Mouse (Mus musculus) heart, postnatal 14 days (tissue): ENCODE measurements around the gene Siglec1. TPM values are rescaled to one million over a fixed set of nuclear protein-coding genes. Genes with fewer than 3 reads are reported as not detected.

Experiments
- DNase-seq, 2 experiments: peaks; one replicate each; pipeline ENCODE4 v3.0.0; 2021 to 2022
- intact Hi-C: fragments of 180-260 bp; cut with DNase I; formaldehyde crosslinking; loops from one replicate; pipeline ENCODE4 v1.15.1; 2025
- total RNA-seq, 2 experiments: library from RNA; stranded (reverse); gene quantifications; 2 replicates each; pipeline ENCODE4 v1.2.3; 2021

Siglec1 gene
- total RNA-seq, 2 experiments from 2014 or later = 1.3 to 1.5 TPM

DNA sequence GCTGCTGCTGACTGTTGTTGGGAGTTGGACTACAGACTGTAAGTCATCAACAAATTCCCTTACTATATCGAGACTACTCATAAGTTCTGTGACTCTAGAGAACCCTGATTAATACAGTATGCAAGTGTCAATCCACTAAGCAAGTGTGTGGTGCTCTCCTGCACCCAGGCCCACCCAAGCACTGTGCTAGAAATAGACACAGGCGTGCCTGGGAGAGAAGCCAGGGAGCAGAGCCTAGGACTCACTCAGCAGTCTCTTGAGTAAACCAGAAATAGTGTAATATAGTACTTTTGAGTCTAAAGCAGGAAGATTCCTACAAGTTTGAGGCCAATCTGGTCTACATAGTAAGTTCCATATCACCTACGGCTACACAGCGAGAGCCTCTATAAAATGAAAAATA lies 17.5 kb upstream of the Siglec1 start:
- DNase-seq = peak; percentile 40 to 61
- intact Hi-C loops = no loop called here

DNA sequence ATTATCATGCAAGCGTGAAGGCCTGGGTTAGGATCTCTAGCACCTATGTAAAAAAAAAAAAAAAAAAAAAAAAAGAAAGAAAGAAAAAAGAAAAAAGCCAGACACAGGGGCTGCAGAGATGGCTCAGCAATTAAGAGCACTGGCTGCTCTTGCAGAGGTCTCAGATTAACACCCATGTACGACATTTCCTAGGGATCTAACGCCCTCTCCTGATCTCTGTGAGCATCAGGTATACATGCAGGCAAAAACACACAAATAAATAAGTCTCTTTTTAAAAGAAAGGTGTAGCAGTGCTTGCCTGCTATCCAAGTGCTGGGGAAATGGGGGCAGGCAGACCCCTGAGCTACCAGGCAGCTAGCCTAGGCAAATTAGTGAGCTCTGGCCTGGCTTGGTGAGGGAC lies 15.0 kb upstream of the Siglec1 start:
- DNase-seq = no peak
- intact Hi-C loops = no loop called here

DNA sequence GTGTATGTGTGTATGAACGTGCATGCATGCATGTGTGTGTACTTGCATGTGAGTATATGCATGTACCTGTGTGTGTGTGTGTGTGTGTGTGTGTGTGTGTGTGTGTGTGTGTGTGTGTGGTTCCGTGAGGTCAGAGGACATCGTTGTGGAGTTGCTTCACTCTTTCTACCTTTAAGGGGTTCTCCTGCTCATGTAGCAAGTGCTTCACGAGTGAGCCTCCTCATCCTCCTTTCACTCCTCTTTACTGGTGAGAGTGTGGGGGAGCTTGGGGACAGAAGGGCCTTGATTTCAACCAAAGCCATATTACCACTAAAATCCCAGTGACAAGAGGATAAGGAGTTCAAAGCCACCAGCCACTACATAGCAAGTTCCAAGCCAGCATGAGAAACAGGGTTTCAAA lies 10.5 kb upstream of the Siglec1 start:
- no peak for DNase-seq
- intact Hi-C loops = loop anchor here (2.0 kb wide), 1 partner anchor 320 kb away; no protein-coding TSS in a partner anchor

DNA sequence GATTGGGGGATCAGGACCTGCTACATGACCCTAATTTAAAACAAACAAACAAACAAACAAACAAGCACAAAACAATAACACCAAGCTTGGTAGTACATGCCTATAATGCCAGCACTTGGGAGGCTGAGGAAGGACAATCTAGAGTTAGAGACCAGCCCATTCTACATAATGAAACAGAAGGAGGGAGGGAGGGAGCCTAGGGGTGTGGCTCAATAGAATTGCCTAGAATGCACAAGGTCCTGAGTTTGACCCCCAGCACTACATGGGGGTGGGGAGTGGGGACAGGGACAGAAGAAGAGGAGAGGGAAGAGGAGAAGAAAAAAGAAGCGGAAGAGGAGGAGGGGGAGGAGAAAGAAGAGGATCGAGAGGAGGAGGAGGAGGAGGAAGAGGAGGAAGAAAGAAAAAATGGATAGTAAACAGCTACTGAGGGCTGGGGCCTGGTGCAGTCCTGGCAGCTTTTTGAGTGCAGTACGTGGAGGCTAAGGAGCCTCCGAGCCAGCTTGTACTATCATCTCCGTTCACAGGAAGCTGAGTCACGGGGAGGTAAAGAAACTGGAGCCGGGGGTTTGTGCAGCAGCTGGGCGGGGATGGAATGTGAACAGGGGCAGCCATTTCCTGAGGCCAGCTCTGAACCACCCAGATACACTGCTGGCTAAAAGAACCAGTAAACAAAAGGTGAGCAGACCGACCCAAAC lies 9.7 kb upstream of the Siglec1 start:
- intact Hi-C loops = loop anchor here (2.0 kb wide), 1 partner anchor 321 kb away; no protein-coding TSS in a partner anchor
- DNase-seq = peak; percentile 56 to 57

DNA sequence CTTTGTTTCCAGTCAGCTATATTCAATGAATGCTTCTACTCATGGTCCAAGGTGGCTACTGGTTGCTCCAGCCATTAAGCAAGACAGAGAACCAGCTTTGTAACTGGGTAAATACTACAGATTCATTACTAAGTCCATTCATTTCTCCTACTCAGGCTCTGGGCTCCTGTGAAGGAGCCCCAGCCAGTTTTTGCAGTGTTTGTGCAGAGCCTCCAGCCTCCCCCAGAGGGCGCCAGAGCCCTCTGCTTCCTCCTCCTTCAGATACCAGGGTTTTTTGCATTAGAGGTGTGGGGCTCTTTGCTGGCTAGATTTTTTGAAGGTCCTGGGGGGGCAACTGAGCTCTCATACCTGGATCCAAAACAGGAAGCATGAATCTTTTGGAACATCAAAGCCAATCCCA lies 8.3 kb upstream of the Siglec1 start:
- intact Hi-C loops = loop anchor here (1.0 to 2.0 kb wide), 4 partner anchors 48 to 159 kb away; partner anchors contain the start of gene 1700037H04Rik
- peak; percentile 86 for DNase-seq

DNA sequence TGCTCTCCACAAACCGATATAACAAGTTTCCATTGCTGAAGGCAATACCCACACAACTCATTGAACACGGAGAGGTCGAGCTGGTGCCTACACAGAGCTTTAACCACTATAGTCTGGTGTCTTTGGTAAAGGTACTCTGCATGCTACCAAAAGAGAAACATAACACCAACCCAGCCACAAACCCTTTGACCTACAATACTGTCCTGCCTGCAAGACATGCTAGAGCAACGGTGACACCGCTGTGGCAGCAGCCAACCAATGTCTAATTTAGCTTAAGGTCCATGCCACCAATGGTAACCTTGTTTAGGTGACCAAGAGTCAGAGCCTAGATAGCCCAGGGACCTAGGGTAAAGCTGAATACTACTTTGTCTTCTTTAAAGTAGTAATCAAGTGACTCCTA lies 7.0 kb upstream of the Siglec1 start:
- intact Hi-C loops = no loop called here
- DNase-seq = peak; percentile 0

DNA sequence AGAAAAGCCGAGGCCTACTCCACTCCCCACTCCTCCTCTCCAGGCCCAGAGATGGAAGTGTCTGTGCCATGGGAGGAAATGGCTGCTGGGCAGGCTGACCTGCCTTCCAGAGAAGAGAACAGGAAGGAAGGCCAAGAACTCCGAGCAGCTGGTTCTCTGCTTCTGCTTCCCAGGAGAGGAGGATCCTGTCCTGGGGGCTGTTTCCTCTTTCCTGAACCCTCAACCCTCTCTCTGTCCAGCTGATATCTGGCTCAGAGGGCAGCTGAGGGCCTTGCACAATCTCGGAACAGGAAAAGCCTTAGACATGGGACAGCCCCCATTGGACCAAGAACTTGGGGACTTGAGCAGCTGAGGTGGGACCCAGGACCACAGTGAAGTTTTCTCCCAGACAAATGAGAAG lies 4.3 kb upstream of the Siglec1 start:
- DNase-seq = peak; percentile 25 to 36
- intact Hi-C loops = loop anchor here (2.0 kb wide), 1 partner anchor 32 kb away; no protein-coding TSS in a partner anchor

DNA sequence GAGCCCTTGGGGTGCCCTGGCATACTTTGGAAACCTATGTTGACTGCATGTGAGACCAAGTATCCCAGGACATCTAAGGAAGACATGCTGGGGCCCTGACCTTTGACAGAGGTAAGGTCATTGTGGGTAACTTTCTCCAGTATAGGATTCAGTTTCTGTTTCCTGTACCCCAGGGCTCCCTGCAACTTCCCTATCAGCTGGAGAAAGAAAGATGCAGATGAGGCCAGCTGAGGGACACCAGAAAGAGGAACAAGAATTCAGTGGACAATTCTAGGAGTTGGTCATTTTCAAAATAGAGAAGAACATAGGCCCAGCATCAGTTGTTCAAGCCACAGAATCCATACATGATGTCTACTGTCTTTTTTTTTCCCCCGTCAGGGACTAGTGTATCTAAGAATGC lies 3.1 kb upstream of the Siglec1 start:
- no peak for DNase-seq
- intact Hi-C loops = loop anchor here (2.0 kb wide), 1 partner anchor 31 kb away; no protein-coding TSS in a partner anchor

DNA sequence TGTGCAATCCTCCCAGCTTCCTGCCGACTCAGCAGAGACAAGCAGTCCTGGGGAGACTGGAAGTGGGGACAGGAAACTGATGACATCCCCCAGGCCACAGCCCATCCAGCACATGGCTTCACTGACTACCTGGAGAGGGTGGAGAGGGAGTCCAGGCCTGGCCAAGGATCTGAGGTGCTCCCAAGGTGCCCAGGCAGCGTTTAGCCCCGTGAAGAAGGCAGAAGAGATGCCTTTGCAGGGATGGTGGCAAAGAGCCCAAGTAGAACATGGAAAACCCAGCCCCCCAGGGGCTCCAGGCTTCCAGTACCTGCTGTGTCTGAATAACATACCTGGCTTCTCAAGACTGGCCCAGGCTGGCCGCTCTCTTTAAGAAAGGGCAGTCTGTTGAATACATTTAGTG lies 2.0 kb upstream of the Siglec1 start:
- no peak for DNase-seq
- intact Hi-C loops = no loop called here

DNA sequence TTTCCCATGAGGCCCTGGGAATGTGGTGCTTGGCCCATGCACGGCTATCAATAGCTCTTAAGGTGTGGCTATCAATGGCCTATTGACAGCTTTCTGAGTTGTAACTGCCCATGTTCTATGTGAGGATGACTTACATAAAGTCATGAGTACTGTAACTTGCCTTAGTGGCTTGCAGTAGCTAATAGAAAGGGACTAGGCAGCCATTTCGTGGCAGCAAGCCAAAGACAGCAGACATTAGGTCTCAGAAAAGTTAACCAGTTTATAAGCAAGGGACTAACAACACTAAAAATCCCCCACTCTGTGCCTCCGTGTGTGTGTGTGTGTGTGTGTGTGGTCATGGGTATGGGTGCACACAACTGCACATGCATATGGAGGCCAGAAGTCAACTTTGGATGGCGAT lies 2.4 kb downstream of the Siglec1 start:
- no peak for DNase-seq
- intact Hi-C loops = no loop called here

DNA sequence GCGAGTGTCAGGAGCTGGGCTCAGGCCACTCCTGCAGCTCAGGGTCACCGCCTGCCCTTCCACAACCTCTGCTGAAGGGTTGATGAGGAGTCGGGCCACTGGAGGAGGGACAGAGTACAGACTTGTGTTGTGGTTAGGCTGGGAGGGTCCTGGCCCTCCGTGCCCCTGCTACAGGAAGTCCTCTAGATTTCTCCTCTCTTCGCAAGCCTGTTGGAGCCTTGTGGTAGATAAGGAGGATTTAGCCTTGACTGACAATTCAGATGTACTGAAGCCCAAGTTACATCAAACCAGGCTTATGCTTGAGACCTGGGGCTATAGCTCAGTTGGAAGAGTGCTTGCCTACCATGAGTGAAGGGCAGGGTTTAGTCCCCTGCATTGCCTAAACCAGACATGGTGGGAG lies 6.1 kb downstream of the Siglec1 start:
- DNase-seq = no peak
- intact Hi-C loops = no loop called here

DNA sequence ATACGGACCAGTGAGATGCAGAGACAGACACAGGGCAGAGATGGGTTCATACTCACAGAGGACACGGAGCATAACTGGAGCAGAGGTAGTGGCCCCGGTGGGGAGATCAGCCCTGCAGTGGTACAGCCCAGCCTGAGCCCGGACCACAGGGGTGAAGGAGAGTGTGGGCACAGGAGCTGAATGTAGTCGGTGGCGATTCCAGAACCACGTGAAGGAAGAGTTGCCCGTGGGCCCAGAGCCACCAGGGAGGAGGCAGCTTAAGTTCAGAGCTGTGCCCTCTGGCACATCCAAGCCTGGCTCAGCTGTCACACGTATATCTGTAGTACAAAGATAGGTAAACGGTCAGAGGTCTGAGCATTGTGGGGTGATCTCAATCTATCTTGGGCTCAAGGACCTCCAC lies 14.0 kb downstream of the Siglec1 start:
- DNase-seq = no peak
- intact Hi-C loops = no loop called here

DNA sequence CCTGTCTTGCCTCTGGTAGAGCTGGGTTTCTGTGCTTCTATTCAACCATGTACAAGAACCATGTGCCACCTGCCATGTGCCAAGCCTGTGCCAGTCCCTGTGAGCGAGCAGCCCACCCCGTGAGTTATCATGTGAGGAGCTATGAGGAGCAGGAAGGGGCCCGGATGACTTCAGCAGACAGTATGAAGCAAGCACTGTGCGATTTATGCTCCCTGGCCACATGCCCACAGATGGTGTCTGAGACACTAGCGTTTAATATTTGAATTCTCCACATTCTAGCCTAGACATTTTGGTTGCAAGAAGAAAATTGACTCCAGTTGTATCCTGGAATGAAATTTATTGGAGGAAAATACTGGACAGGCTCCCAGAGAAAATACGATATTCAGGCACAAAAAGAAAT lies 19.1 kb downstream of the Siglec1 start:
- intact Hi-C loops = no loop called here
- DNase-seq = no peak

DNA sequence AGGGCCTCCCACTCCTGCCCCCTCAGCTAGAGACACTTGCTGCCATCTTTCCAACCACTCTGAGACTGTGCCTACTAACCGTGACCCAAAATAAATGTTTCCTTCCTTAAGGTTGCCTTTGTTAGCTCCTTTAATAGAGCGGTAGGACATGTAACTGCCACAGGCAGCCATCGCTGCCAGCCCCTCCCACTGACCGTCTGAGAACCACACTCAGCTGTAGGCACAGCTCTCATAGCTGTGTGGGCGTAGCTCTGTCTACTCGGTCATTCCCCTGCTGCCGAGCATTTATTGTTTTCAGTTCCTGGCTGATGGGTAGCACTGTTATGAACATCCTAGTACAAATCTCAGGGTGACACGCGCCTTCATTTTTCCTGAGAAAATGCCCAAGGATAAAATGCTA lies 20.2 kb downstream of the Siglec1 start:
- intact Hi-C loops = no loop called here
- DNase-seq = no peak

DNA sequence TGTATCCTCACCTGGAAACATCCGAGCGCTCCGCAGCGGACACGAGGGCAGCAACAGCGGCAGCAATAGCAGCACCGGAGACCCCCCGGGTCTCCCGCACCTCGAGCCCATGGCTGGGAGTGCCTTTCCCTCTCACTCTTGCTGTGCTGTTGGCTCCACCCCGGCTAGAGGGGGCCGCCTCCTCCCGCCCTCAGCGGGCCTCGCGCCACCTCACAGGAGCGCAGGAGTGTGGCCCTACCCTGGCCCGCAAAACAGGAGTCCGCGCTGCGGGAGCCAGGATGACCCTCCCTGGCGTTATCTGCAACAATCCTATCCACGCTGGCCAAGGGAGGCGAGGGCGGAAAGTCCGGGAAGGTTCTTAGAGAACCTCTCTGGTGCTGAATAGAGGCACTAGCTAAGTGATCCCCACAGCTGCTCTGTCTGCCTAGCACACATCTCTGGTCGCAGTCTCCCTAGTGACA lies 23.1 kb downstream of the Siglec1 start, which contains the start of gene Adam33:
Gene Adam33 (minus strand): TSS at position 411 of the 461 bp plus-strand sequence.
- intact Hi-C loops = no loop called here
- DNase-seq = peak; percentile 37 to 45

DNA sequence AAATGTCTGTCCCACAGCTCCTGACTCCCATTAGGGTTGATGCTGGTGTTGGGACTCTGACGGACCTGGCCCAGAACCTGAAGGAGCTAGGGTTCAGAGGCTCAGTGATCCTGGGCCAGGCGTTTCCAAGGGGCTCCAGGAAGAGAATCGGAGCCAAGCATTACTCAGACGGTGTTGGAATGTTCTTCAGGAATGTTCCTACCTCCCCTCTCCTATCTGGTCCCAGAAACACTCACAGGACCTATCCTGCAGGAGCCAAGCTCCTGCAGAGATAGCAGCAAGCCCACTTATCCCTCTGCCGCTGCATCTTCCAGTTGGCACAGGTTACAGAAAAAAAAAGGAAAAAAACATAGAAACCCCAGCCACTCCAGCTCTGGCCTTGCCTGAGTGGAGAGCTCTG lies 25.0 kb downstream of the Siglec1 start:
- intact Hi-C loops = no loop called here
- DNase-seq = no peak

DNA sequence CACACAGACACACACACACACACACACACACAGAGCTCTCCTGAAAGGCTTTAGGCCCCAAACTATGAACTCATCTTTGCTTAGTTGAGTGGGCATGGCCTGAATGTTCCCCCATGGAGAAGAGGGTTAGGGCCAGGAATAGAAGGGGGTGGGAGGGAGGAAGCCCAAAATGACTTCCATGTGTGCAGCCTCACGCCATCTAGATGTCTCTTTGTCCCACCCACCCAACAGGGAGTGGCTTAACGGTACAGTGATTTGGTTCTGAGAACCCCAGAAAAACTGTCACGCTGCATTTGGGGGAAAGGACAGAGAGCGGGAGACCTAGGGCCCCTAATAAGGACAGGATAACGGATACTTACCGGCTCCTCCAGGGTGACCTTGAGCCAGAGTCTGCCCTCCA lies 25.8 kb downstream of the Siglec1 start:
- intact Hi-C loops = no loop called here
- DNase-seq = no peak

DNA sequence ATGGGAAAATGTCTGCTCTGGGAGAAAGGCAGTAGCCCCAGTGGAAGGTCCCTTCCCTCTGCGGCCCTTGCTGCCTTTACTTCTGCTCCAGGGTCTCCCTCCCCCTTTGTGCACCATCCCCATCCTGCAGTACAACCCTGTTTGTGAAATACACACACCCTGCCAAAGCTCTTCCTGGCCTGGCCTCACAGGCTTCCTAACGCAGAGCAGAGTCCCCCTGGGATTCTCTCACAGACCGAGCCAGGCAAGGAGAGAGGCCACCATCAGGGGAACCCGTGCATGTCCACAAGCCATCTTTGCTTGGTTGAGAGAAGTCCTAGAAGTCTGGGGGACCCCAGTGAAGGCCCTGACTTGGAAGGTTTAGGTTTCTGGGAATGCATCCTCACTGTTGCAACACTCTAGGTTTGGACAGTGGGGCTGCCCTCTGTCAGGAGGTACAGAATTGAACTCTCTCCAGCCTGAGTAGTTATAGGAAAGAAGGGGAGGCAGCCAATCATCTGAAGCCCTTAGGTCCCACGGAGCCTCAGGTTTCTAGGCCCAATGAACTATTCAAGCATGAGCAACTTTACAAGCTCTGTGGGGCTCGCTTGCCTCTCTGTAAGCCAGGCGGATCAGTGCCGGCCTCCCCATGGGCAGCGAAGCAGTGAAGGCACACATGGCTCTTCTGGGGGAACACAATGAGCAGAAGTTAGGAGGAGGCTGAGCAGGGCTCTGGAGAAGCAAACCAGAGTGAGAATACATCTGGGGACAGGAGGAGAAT lies 26.6 kb downstream of the Siglec1 start:
- intact Hi-C loops = loop anchor here (2.0 to 10.0 kb wide), 2 partner anchors 31 to 355 kb away; no protein-coding TSS in a partner anchor
- peak; percentile 47 to 60 for DNase-seq

DNA sequence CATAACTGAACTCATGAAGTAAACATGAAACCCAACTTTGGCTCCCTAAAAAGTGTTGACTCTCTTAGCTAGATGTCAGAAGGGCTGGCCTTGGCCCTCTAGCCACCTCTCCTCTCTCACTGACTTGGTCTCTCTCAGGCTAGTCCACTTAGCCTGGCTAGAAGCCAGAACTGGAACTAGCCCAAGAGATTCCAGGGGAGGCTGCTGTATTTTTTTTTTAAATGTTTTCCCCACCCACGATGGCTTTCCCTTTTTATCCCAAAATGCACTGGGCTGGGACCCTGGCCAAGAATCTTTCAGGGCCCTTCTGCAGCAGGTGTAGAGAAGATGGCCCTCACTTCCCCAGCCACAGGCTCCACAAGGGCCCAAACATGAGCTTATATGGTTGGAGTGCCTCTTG lies 27.2 kb downstream of the Siglec1 start:
- peak; percentile 73 to 87 for DNase-seq
- intact Hi-C loops = loop anchor here (2.0 to 10.0 kb wide), 2 partner anchors 31 to 355 kb away; no protein-coding TSS in a partner anchor

DNA sequence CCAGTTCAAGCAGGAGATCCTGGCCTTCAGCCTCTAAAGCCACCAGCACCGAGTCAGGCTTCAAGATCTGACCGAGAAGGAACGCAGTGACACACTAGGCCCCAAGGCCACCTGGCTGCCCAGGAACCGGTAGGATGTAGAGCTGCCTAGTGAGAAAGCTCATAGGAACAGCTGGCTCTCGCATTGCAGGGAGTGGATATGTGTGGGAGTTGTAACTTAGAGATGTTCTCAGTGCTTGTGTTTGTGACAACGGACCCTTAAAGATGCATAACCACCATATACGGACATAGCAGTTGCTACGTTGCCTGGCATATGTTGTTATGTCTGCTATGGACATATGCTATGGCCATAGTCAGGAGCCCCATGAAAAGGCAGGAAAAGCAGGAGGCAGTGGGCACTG lies 27.9 kb downstream of the Siglec1 start:
- intact Hi-C loops = loop anchor here (2.0 to 10.0 kb wide), 2 partner anchors 32 to 356 kb away; no protein-coding TSS in a partner anchor
- no peak for DNase-seq

DNA sequence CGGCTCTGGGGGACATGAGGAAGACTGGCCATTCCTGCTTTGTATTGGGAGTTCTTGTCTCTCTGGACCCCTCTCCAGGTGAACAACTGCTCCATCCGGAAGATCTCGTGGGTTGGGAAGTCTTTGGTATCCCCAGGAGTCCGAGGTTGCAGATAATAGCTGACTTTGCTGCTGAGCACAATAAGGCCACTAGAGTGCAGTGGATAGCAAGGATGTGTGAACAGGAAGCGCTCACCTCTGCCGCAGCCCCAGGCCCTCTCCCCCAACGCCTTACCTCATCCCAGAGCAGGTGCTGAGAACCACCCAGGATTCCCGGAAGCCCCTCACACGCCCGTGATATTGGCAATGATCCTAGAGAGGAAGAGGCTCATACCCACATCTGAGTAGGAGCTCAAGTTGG lies 30.4 kb downstream of the Siglec1 start:
- peak in 1 of 2 experiments; percentile 45 for DNase-seq
- intact Hi-C loops = loop anchor here (10.0 kb wide), 1 partner anchor 359 kb away; no protein-coding TSS in a partner anchor
